12 mouse cellular contexts compared by ENCODE assay signal in the genomic region with DNA sequence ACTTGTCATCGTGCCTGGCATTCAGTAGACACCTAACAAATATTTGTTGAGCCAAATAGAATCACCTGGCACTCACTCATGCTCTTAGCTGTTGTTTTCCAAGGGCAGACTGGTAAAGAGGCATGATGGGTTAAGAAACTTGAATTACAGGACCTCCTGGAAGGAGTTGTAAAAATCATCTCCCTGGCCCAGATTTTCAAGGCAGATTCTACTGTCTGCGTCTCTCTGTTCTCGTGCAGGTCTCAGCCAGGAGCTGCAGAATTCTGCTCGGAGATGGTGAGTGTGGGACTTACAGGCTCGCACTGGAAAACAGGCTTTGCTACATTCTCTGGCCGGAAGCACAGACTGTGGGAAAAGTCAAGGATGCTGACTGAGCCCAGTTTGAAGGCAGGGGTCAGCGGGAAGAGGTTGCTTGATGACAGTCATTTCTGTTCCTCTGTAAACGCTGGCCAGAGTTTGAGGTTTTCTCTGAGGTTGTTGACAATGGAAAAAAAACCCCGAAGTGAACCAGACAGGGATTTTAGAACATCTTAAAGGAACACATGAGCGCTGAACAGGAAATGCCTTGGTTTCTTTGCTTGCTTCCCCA. TPM values are rescaled to one million over a fixed set of nuclear protein-coding genes. Genes with fewer than 3 reads are reported as not detected.
A peak's percentile ranks its signal among the peaks of the same experiment; 100 is the strongest.
DNase-seq lines count a peak whose midpoint lies in the region; ATAC-seq lines count a peak whose summit lies in the region.
"Had no signal": no experiment of that assay in that cellular context is flagged by ENCODE, and none has a peak within 500 bp of the region (broad histone marks: within the 10 kb centered on the region; RNA-seq: fewer than 3 reads in every experiment).

No protein-coding gene starts in this region.

- H3K27ac ChIP-seq in embryonic facial prominence, embryonic 13.5 days = peak overlapping the region; percentile 60; the same call in 1 of the 2 replicates
- H3K27ac ChIP-seq in embryonic facial prominence, embryonic 10.5 days (replicated peaks) = no peak overlapping the region
- no peak overlapping the region for H3K27ac ChIP-seq in limb, embryonic 11.5 days (replicated peaks; ENCODE audit: low read depth, low read length)
- H3K27ac ChIP-seq in limb, embryonic 10.5 days = no peak overlapping the region
- no peak overlapping the region for H3K27ac ChIP-seq in forebrain, embryonic 15.5 days (replicated peaks)

- 43% methylated on average over 10 of the region's 10 CpGs for WGBS in embryonic facial prominence, embryonic 13.5 days
- WGBS in embryonic facial prominence, embryonic 10.5 days = 61% methylated on average over 10 of the region's 10 CpGs
- WGBS in limb, embryonic 11.5 days = 29% methylated on average over 10 of the region's 10 CpGs
- WGBS in limb, embryonic 10.5 days = 35% methylated on average over 10 of the region's 10 CpGs
- WGBS in forebrain, embryonic 15.5 days = 67% methylated on average over 10 of the region's 10 CpGs

- no peak for ATAC-seq in embryonic facial prominence, embryonic 13.5 days (ENCODE audit: insufficient number of reproducible peaks, insufficient read depth, low FRiP score, low TSS enrichment, low read depth)
- no peak for ATAC-seq in limb, embryonic 11.5 days (ENCODE audit: insufficient number of reproducible peaks, low FRiP score, low TSS enrichment, low read depth)
- ATAC-seq in forebrain, embryonic 15.5 days (replicated peaks) = no peak
- ATAC-seq: Patski had no signal

- H3K4me3 ChIP-seq in embryonic facial prominence, embryonic 13.5 days = no peak overlapping the region
- no peak overlapping the region for H3K4me3 ChIP-seq in embryonic facial prominence, embryonic 10.5 days
- no peak overlapping the region for H3K4me3 ChIP-seq in limb, embryonic 11.5 days (ENCODE audit: low read depth, low read length)
- no peak overlapping the region for H3K4me3 ChIP-seq in limb, embryonic 10.5 days
- no peak overlapping the region for H3K4me3 ChIP-seq in forebrain, embryonic 15.5 days

- H3K4me2 ChIP-seq in embryonic facial prominence, embryonic 13.5 days = no peak overlapping the region
- H3K4me2 ChIP-seq in limb, embryonic 11.5 days (ENCODE audit: low read depth, severe bottlenecking) = no peak overlapping the region
- H3K4me2 ChIP-seq in forebrain, embryonic 15.5 days (replicated peaks) = no peak overlapping the region

- no peaks in the 10 kb centered on the region for H3K9me3 ChIP-seq in embryonic facial prominence, embryonic 13.5 days
- H3K9me3 ChIP-seq in embryonic facial prominence, embryonic 10.5 days = no peaks in the 10 kb centered on the region
- H3K9me3 ChIP-seq in limb, embryonic 11.5 days (ENCODE audit: control insufficient read depth, low read length) = no peaks in the 10 kb centered on the region
- no peaks in the 10 kb centered on the region for H3K9me3 ChIP-seq in limb, embryonic 10.5 days (replicated peaks)
- H3K9me3 ChIP-seq in forebrain, embryonic 15.5 days = no peaks in the 10 kb centered on the region

- H3K9ac ChIP-seq in embryonic facial prominence, embryonic 13.5 days = 0 out of 2 replicates have a peak overlapping the region, but pooled peaks have one; percentile 17
- no peak overlapping the region for H3K9ac ChIP-seq in limb, embryonic 11.5 days (ENCODE audit: low read length)
- no peak overlapping the region for H3K9ac ChIP-seq in forebrain, embryonic 15.5 days (replicated peaks)

- H3K4me1 ChIP-seq in embryonic facial prominence, embryonic 13.5 days = peaks cover 35% of the 10 kb centered on the region
- peaks cover 23% of the 10 kb centered on the region for H3K4me1 ChIP-seq in embryonic facial prominence, embryonic 10.5 days
- H3K4me1 ChIP-seq in limb, embryonic 11.5 days (ENCODE audit: control insufficient read depth, insufficient read depth, low read length) = 0 out of 2 replicates have a peak, but pooled peaks cover 7% of the 10 kb centered on the region
- peaks cover 45% of the 10 kb centered on the region for H3K4me1 ChIP-seq in limb, embryonic 10.5 days
- H3K4me1 ChIP-seq in forebrain, embryonic 15.5 days = peaks cover 8% of the 10 kb centered on the region

- peaks cover 55% of the 10 kb centered on the region for H3K27me3 ChIP-seq in embryonic facial prominence, embryonic 13.5 days
- H3K27me3 ChIP-seq in embryonic facial prominence, embryonic 10.5 days (replicated peaks; ENCODE audit: low read depth, poor library complexity, severe bottlenecking) = peaks cover 90% of the 10 kb centered on the region
- H3K27me3 ChIP-seq in limb, embryonic 11.5 days (ENCODE audit: control insufficient read depth, insufficient read depth, low read length) = peaks cover 56% of the 10 kb centered on the region
- peaks cover 98% of the 10 kb centered on the region for H3K27me3 ChIP-seq in limb, embryonic 10.5 days (ENCODE audit: low read depth, poor library complexity, severe bottlenecking)
- H3K27me3 ChIP-seq in forebrain, embryonic 15.5 days = peaks cover 3% of the 10 kb centered on the region; the same call in 1 of the 2 replicates
- H3K27me3 ChIP-seq: Patski had no signal

- no peaks in the 10 kb centered on the region for H3K36me3 ChIP-seq in embryonic facial prominence, embryonic 13.5 days
- no peaks in the 10 kb centered on the region for H3K36me3 ChIP-seq in embryonic facial prominence, embryonic 10.5 days (replicated peaks)
- no peaks in the 10 kb centered on the region for H3K36me3 ChIP-seq in limb, embryonic 11.5 days (ENCODE audit: control insufficient read depth, insufficient read depth, low read length)
- no peaks in the 10 kb centered on the region for H3K36me3 ChIP-seq in limb, embryonic 10.5 days
- H3K36me3 ChIP-seq in forebrain, embryonic 15.5 days = no peaks in the 10 kb centered on the region

- no peak for DNase-seq in embryonic facial prominence, embryonic 10.5 days (ENCODE audit: low spot score)
- peak; percentile 23 for DNase-seq in limb, embryonic 11.5 days (ENCODE audit: low spot score)
- no peak for DNase-seq in limb, embryonic 10.5 days (ENCODE audit: low spot score)
- peak; percentile 57 to 70 for DNase-seq in adrenal gland, postnatal 36 days
- DNase-seq in lung, postnatal 14 days = peak; percentile 24
- DNase-seq in retina, embryonic 14.5 days (ENCODE audit: low spot score) = no peak

RNA-seq across cellular contexts. Expression of gene Hoxb1, which starts 38.6 kb away (rescaled TPM):
- not detected in 2 replicates for polyA plus RNA-seq in embryonic facial prominence, embryonic 13.5 days (2015; fragmentation: Nextera tagmentation; extraction: Ambion mirVana)
- 1.2 and 7.1 TPM in 2 replicates for polyA plus RNA-seq in embryonic facial prominence, embryonic 10.5 days (2016; fragmentation: Nextera tagmentation; extraction: Ambion mirVana)
- 0.58 TPM in 1 of 2 replicates, not detected in the other for polyA plus RNA-seq in limb, embryonic 11.5 days (2014; fragmentation: Nextera tagmentation; extraction: Ambion mirVana)
- polyA plus RNA-seq in limb, embryonic 10.5 days (2016; fragmentation: Nextera tagmentation; extraction: Ambion mirVana) = 0.78 and 0.83 TPM in 2 replicates
- total RNA-seq in adrenal gland, postnatal 36 days (2021) = not detected
- not detected in 2 replicates for polyA plus RNA-seq in forebrain, embryonic 15.5 days (2015; fragmentation: Nextera tagmentation; extraction: Ambion mirVana)
- total RNA-seq: left cerebral cortex, postnatal 10 days; neutrophil, adult 5-6 weeks had no signal
- polyA plus RNA-seq: heart, postnatal 0 days; Patski had no signal

RNA-seq across cellular contexts. Expression of gene Hoxb2, which starts 53.8 kb away (rescaled TPM):
- polyA plus RNA-seq in embryonic facial prominence, embryonic 13.5 days (2015; fragmentation: Nextera tagmentation; extraction: Ambion mirVana) = 0.28 and 0.52 TPM in 2 replicates
- 5.8 and 17.0 TPM in 2 replicates for polyA plus RNA-seq in embryonic facial prominence, embryonic 10.5 days (2016; fragmentation: Nextera tagmentation; extraction: Ambion mirVana)
- polyA plus RNA-seq in limb, embryonic 11.5 days (2014; fragmentation: Nextera tagmentation; extraction: Ambion mirVana) = 7.5 and 10.7 TPM in 2 replicates
- 11.3 and 13.5 TPM in 2 replicates for polyA plus RNA-seq in limb, embryonic 10.5 days (2016; fragmentation: Nextera tagmentation; extraction: Ambion mirVana)
- 10 to 100 TPM; 20.0 to 21.8 TPM for total RNA-seq in adrenal gland, postnatal 36 days (2021)
- not detected in 2 replicates for polyA plus RNA-seq in forebrain, embryonic 15.5 days (2015; fragmentation: Nextera tagmentation; extraction: Ambion mirVana)
- total RNA-seq: left cerebral cortex, postnatal 10 days; neutrophil, adult 5-6 weeks had no signal

Comparison
In these comparisons a context has a peak if more than half of its experiments do, and no peak if none do; other contexts are left out.
1. DNase-seq: peak in limb, embryonic 11.5 days (single experiment), adrenal gland, postnatal 36 days (2 of 2) and lung, postnatal 14 days (single experiment); none in embryonic facial prominence, embryonic 10.5 days (single experiment), limb, embryonic 10.5 days (single experiment) and retina, embryonic 14.5 days (single experiment).